Mouse (Mus musculus): ENCODE measurements around the gene Akap1. TPM values are rescaled to one million over a fixed set of nuclear protein-coding genes. Genes with fewer than 3 reads are reported as not detected.
"Not testable (repeated sequence)": the region's sequence is repeated elsewhere in the genome, so short reads cannot be mapped to it uniquely, and the experiment has no call there.

Akap1 gene
- 10 to 100 TPM; 38.9 to 40.3 TPM for total RNA-seq (2021)
- long read RNA-seq, experiment 1, transcript Akap1-201 (11 exons, 3,758 nt) = major isoform, 23 of 31 reads
- long read RNA-seq, experiment 1, partial matches to known transcripts = 5 of 31 reads
- long read RNA-seq, experiment 1, other reads (novel, unspliced or antisense) = 3 of 31 reads
- long read RNA-seq, experiment 2, transcript Akap1-201 (11 exons, 3,758 nt) = major isoform, 31 of 39 reads
- long read RNA-seq, experiment 2, partial matches to known transcripts = 5 of 39 reads
- long read RNA-seq, experiment 2, other reads (novel, unspliced or antisense) = 3 of 39 reads

DNA sequence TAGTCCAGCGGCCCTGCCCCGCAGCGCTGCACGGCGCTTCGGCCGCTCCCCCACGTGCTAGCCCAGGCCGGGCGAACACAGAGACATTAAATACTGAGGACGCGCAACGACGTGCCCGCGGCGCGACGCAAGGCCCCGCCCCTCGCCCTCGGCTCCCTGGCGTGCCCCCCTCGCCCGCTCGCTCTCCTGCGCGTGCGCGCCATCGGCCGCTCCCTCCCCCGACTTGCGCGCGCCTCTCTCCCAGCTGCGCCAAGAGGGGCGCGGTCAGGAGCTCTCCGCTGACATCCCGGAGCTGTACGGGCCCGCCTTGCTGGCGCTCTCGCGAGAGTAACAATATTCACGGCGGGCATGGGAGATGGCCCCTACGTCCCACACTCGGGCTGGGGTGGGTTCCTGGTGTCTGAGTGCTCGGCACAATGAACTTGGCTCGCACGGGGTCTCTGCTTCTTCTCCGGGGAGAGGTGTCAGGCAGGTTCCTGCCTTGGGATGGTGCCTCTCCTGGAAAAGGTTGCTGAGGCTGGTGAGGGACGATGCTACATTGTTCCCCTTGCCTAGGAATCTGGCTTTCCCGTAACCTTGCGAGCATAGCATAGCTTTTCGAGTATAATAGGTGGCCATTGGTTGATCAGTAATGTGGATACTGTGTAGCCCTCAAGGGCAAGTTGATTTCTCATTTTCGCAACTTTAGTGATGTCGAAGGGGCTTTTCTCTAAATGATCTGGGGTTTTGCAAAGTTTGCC lies at the start of gene Akap1:
Gene Akap1, minus strand, starts transcription at position 129 of the 740 bp plus-strand sequence.
- Histone ChIP-seq H3K27ac (peak within 1 kb of the TSS; percentile 96), H3K4me3 (peak within 1 kb of the TSS; percentile 94)
- peak; percentile 97 to 98 for DNase-seq (ENCODE audit: low spot score in 2 of 2)
- no peak for TF ChIP-seq CTCF (conservative IDR thresholded peaks at IDR 0.05)

DNA sequence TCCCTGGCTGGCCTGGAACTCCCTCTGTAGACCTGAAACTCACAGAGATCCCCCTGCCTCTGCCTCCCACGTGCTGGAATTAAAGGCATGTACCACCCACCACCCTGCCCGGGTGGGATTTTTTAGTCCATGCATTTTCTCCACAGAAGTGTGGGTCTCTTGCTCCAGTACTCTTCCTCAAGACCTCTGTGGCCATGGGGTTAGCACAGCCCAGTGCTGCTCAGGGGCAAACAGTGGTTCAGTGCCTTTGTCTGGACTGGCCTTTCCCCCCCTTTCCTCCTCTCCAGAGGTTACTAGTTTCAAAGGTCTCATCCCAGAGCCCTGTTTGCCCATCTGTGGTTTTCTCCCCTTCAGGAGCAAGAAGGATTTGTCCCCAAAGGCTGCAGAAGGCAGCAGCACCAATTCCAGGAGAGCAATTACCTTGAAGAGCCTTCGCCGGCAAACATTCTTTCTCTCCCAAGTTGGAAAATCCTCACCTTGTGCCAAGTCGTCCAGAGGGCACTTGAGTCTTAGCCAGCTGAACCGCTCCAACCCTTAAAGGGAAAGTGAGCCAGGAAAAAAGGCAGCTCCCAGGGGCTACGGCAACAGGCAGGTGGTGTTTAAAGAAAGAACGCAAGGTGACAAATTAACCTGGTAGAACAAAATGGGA lies 45.1 kb upstream of the Akap1 start:
- DNase-seq (ENCODE audit: low spot score in 2 of 2) = no peak
- Histone ChIP-seq H3K27ac (no peak overlapping the region), H3K4me3 (no peak overlapping the region)

DNA sequence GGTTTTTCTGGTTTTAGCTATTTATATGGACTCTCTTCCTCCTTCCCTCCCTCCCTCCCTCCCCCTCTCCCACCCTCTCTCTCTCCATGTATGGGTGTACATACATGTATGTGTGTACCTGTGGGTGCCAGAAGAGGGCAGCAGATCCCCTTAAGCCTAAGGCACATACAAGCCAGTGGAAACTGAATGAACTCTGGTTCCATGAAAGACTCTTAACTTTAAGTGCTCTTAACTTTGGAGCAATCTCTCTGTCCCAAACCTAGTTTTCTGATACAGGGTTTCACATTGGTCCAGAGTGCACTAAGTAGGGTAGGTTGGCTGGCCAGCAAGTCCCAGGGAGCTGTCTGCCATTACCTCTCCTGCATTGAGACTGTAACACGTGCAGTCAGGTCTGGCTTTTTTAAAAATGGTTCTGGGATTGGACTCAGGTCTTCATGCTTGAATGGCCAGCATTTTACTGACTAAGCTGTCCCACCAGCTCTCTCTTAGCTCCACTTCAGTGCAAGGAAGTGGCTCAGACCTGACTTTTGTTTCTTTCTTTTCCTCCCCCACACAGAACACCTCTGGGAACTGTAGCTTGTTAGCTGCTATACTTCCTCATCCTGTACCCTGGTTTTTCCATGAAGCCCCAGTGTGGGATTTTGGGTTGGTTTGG lies 44.3 kb upstream of the Akap1 start:
- peak; percentile 77 for TF ChIP-seq CTCF (conservative IDR thresholded peaks at IDR 0.05)
- DNase-seq (ENCODE audit: low spot score in 2 of 2) = peak in 1 of 2 experiments; percentile 49
- H3K4me3 ChIP-seq = no peak overlapping the region
- H3K27ac ChIP-seq = no peak overlapping the region

More for the DNA sequence above, 45.1 kb upstream of the Akap1 start:
- no peak for TF ChIP-seq CTCF (conservative IDR thresholded peaks at IDR 0.05)

DNA sequence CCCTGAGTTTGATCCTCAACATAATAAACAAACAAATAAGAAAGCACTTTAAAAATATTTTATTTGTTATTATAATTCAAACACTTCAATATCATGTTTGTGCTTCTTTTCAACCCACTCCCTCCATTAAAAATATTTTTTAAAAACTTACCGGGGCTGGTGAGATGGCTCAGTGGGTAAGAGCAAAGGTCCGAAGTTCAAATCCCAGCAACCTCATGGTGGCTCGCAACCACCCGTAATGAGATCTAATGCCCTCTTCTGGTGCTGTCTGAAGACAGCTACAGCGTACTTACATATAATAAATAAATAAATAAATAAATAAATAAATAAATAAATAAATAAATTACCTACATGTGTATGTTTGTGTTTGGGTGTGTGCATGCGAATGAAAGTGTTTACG lies 43.5 kb upstream of the Akap1 start:
- no peak for DNase-seq (ENCODE audit: low spot score in 2 of 2)
- TF ChIP-seq CTCF (conservative IDR thresholded peaks at IDR 0.05) = no peak
- Histone ChIP-seq H3K4me3 (no peak overlapping the region), H3K27ac (no peak overlapping the region)

DNA sequence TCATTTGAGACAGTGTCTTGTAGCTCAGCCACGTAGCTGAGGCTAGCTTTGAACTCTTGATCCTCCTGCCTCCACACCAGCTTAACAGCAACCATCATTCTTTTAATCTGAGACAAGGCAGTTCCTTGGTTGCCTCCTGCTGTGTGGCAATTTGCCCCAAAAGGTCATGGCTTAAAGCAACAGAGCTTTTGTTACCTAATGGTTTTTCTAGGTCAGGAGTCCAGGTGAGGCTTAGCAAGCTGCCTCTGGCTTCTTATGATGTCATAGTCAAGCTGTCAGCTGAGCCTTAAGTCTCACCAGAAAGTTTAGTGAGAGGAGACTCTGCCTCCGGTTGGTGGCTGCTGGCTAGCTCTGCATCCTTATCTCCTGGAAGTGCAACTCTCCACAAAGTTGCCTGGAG lies 41.2 kb upstream of the Akap1 start:
- DNase-seq (ENCODE audit: low spot score in 2 of 2) = no peak
- H3K4me3 ChIP-seq = no peak overlapping the region
- H3K27ac ChIP-seq = no peak overlapping the region
- no peak for TF ChIP-seq CTCF (conservative IDR thresholded peaks at IDR 0.05)

DNA sequence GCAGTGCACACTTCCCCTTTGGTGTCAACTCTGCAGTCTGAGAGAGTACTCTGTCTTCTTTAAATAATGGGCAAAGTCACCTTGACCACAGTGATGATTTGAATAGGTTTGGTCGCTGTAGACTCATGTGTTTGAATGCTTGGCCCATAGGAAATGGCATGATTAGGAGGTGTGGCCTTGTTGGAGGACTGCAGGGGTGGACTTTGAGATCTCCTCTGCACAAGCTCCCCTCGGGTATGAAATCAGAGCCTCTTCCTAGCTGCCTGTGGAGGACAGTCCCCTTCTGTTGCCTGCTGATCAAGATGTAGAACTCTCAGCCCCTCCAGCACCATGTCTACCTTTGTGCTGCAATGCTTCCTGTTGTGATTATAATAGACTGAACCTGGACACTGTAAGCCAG lies 39.7 kb upstream of the Akap1 start:
- Histone ChIP-seq H3K4me3 (no peak overlapping the region), H3K27ac (no peak overlapping the region)
- DNase-seq (ENCODE audit: low spot score in 2 of 2) = no peak
- TF ChIP-seq CTCF (conservative IDR thresholded peaks at IDR 0.05) = no peak

DNA sequence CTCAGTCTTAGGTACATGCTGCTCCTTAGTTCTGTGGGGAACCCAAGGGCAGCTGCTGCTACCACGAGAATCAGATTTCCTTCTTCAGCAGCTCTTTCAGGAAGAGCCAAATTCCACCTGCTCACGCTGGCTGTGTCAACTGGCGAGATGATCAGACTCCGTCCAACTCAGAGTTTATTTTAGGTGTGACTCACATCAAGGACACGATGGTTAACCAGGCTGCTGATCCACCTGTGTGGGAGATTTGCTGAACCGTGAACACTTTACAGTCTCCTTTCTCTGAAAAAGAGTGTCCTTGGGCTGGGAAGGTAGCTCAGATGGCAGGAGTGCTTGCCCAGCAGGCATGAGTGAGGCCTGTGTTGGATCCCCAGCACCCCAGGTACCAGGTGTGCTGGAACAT lies 38.4 kb upstream of the Akap1 start:
- DNase-seq (ENCODE audit: low spot score in 2 of 2) = no peak
- TF ChIP-seq CTCF (conservative IDR thresholded peaks at IDR 0.05) = no peak
- H3K27ac ChIP-seq = no peak overlapping the region
- no peak overlapping the region for H3K4me3 ChIP-seq

DNA sequence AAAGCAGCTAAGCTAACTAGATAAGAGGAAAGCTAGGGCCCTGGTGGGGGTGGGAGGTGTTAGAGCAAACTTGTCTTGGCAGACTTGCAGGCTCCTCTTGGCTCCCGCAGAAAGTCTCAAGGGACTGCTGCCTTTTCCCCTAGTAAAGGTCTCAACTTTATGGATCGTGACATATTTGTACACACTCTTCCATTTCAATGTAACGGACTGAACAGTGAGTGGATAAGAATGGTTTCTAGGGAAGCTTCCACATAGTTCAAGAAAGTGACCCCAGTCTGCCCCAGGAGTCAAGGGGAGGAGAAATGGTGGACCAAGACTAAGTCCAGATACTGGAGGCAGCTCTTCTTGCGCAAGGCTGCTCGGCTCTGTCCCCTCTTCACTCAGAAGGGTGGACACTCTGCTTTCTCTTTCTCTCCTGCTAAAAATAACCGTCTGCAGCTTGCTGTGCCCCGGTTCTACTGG lies 37.0 kb upstream of the Akap1 start:
- Histone ChIP-seq H3K27ac (no peak overlapping the region), H3K4me3 (no peak overlapping the region)
- DNase-seq (ENCODE audit: low spot score in 2 of 2) = no peak
- TF ChIP-seq CTCF (conservative IDR thresholded peaks at IDR 0.05) = no peak

DNA sequence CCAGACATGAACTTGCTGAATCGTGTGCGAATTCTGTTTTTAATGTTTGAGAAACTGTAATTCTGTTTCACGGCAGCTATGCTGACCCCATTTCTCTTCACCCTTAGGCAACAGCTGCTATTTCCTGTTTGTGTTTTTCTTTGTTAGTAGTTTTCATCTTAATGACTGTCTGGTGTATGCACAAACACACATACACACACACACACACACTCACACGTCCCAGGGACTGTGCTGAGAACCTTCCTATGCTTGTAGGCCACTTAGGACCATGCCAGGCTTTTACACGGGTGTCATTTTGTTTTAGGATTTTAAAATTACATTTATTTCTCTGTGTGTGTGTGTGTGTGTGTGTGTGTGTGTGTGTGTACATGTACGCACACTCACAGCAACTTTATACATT lies 35.2 kb upstream of the Akap1 start:
- no peak for DNase-seq (ENCODE audit: low spot score in 2 of 2)
- no peak overlapping the region for H3K27ac ChIP-seq
- no peak overlapping the region for H3K4me3 ChIP-seq
- TF ChIP-seq CTCF (conservative IDR thresholded peaks at IDR 0.05) = no peak

DNA sequence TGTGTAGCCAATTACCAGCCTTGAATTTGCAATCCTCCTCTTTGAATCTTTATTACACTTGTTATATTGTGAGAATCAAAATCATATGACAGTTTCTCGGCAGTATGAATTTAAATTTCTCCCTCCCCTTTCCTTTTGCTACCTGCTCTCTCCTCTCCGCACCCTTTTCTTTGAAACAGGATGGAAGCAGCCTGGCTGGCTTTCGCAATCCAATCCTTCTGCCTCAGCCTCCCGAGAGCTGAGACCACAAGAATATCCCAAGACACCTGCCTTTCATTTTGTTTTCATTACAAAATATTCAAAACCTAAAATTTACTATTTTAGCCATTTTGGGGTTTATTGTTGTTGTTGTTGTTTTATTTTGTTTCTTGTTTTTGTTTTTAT lies 34.0 kb upstream of the Akap1 start:
- TF ChIP-seq CTCF (conservative IDR thresholded peaks at IDR 0.05) = no peak
- H3K4me3 ChIP-seq = no peak overlapping the region
- DNase-seq (ENCODE audit: low spot score in 2 of 2) = no peak
- no peak overlapping the region for H3K27ac ChIP-seq

DNA sequence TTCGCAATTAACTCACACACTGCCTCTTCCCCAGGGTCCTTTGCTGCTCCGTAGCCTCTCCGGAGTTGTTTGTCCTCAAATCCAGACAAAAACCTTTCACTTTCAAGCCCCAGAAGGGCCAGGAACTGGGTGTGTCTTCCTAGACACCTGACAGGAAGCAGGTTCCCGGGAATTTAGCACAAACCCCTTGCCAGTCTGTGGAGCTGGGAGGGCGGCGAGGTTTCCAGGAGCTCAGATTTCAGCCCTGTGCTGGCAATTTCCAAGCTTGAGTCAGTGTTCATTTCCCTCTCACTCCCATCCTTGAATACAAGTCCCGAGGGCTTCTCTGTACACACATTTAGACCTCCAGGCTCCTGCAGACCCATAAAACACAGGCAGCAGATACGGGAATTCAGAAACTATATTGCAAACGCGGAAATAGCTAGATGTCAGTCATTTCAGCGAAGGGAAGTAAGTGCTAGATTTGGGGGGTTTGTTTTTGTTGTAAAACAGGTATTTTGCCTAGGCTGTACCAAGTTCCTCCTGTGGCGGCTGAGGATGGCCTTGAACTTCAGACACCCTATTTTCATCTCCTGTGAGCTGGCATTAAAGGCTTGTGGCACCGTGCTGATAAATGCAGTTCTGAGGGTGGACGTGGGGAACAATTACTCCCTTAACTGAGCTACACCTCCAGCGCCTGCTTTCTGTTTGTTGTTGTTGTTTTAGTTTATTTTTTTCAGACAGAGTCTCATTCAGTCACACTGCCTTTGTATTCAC lies 33.4 kb upstream of the Akap1 start:
- TF ChIP-seq CTCF (conservative IDR thresholded peaks at IDR 0.05) = no peak
- Histone ChIP-seq H3K4me3 (no peak overlapping the region), H3K27ac (peak overlapping the region; percentile 43; the same call in 1 of the 2 replicates)
- DNase-seq (ENCODE audit: low spot score in 2 of 2) = no peak

DNA sequence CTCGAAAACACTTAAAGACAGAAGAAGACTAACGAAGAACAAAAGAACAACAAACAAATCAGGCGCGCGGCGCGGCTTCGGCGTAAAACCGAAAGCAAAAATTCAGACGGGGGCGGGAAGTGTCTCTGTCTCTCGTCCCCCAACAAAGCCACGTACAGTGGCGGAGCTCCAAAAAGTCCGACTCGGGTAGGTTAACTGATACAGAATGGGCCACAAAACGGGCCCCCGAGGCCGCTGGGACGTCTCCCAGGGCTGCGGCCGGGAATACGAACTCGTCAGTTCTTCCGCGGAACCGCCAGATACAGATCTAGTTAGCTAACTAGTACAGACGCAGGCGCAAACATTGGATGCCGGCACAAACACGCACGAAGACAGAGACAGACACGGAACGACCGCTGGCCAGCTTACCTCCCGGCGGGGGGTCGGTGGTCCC lies 31.4 kb upstream of the Akap1 start:
- H3K4me3 ChIP-seq = peak overlapping the region; percentile 15
- peak; percentile 16 to 25 for DNase-seq (ENCODE audit: low spot score in 2 of 2)
- not testable (repeated sequence) for H3K27ac ChIP-seq

DNA sequence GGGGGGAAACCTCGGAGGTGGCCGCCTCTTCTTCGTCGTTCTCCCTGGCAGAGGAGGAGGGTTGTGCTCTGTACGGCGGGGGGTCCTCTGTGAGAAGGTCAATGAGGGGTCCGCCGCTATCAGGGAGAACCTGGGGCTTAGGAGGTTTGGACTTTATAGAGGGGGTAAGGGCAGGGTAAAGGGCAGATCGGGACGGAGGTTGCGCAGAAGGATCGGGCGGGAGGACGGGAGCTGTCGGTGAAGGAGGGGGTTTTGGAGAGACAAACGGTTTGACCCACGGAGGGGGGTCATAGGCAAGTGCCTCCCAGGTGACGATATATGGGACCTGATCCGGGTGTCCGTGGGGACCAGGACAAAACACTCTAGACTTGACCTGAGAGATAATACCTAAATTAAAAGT lies 30.8 kb upstream of the Akap1 start:
- DNase-seq (ENCODE audit: low spot score in 2 of 2); H3K4me3 ChIP-seq; H3K27ac ChIP-seq: not testable (repeated sequence)

DNA sequence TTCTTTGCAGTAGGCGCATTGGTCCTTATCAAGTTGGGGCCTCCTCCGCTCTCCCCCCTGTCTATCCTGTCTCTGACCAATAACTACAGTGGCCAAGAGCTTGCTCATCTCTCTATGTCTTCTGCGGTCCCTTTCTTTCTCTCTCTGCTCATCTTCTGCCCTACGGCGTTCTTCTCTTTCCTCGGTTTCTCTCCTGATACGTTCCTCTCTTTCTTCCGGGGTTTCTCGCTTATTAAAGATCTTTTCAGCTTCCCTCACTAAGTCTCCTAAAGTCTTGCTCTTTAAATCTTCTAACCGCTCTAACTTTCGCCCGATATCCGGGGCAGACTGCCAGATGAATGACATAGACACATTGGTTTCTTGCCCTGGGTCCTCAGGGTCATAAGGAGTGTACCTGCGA lies 29.9 kb upstream of the Akap1 start:
- DNase-seq (ENCODE audit: low spot score in 2 of 2); H3K27ac ChIP-seq; H3K4me3 ChIP-seq: not testable (repeated sequence)

DNA sequence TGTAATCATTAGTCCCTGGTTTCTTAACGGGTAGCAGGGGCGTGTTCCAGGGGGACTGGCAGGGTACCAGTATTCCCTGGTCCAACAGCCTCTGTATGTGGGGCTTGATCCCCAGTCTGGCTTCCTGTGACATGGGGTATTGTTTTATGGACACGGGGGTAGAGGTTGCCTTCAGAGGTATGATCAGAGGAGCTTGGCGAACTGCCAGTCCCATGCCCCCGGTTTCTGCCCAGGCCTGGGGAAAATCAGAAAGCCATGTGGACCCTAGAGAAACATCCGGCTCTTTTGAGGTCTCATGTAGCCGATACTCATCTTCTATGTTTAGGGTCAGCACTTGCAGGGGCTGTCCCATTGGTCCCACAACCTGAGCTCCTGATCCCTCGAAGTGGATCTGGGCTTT lies 29.1 kb upstream of the Akap1 start:
- DNase-seq (ENCODE audit: low spot score in 2 of 2); H3K27ac ChIP-seq; H3K4me3 ChIP-seq: not testable (repeated sequence)

DNA sequence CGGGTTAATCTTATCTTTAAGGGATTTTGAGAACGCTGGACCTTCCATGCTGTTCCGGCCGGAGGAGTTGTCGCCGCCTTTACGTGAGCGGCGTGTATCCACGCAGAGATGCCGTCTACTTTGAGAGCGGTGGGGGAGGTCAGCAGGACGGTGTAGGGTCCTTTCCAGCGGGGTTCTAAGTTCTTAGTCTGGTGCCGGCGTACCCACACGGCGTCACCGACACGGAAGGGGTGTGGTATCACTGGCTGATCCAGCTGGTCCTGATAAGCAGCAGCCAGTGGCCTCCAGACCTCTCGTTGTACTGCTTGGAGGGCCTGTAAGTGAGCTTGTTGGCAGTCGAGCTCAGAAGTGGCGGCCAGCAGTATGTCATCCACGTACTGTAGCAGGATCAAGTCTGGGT lies 28.4 kb upstream of the Akap1 start:
- not testable (repeated sequence) for H3K27ac ChIP-seq, H3K4me3 ChIP-seq
- peak in 1 of 2 experiments; percentile 11 for DNase-seq (ENCODE audit: low spot score in 2 of 2)

DNA sequence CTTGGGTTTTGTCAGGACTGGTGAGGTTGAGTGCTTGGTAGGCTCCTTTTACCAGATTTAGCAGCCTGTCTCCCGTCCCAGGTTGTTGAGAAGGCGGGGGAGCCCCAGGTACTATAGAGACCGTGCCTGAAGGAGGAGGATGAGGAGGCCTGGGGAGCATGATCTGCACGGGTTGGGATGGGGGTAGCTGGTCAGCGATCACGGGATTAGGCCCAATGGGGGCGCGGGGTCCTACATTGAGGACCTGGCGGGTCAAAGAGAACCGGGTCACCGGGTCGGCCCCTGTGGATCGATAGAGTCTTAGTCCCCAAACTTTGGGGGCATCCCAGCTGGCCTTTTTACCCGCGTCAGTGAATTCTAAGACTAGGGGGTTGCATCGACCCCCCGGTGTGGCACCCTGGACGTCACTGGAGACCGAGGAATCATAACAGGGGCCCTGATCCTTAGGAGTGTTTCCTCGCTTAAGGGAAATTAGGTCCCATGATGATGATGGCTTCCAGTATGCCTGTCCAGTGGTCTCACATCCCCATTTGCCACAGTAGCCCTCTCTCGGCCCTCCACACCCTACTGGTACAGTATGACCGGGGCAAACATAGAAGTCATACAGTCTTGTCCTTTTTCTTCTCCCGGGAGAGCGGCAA lies 27.7 kb upstream of the Akap1 start:
- not testable (repeated sequence) for H3K4me3 ChIP-seq, H3K27ac ChIP-seq
- DNase-seq (ENCODE audit: low spot score in 2 of 2) = peak; percentile 46 to 61
